Mouse (Mus musculus) spleen, adult 2 months (tissue): ENCODE measurements at regions not wholly inside any gene's neighbourhood (a gene's known extent, or its start where the extent isn't known, plus 50 kb on each side); places are given as distances from the start of the nearest gene placed in this dataset.

Experiments used
- CTCF ChIP-seq: fragments of 200-500 bp; IDR thresholded peaks from 2 replicates; pipeline ENCODE4 v1.5.1; 2011; ENCODE audit warnings: mild to moderate bottlenecking, inconsistent platforms; ENCODE audit not compliant: insufficient read depth, insufficient read length, insufficient replicate concordance; ENCODE audit errors: extremely low read depth
- POLR2A ChIP-seq: fragments of 200-500 bp; IDR thresholded peaks from 2 replicates; pipeline ENCODE4 v1.6.1; 2011; ENCODE audit warnings: low read depth, low read length, inconsistent platforms

DNA sequence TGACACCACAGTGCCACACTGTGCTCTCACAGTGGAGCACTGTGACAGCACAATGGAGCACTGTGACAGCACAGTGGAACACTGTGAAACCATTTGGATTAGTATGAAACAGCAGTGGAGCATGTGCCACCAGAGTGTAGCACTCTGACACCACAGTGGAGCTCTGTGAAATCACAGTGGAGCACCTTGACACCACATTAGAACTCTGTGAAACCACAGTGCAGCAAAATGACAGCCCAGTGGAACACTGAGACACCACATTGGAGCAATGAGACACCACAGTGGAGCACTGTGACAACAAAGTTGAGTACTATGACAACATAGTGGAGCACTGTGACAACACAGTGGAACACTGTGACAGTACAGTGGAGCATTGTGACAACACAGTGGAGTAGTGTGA, 112.2 kb upstream of the Vmn1r2 start:
- TF ChIP-seq POLR2A, result no peak
- TF ChIP-seq CTCF, result no peak
